Mouse (Mus musculus) left cerebral cortex, postnatal 10 days (tissue): ENCODE data around the gene Akirin1. TPM values are rescaled to one million over a fixed set of nuclear protein-coding genes. Genes with fewer than 3 reads are reported as not detected.

Experiments used
- total RNA-seq, 2 experiments: library from RNA; stranded (reverse); gene quantifications; 2 replicates each; pipeline ENCODE4 v1.2.3; 2021

The Akirin1 gene
- total RNA-seq, 2 experiments from 2014 or later, result 58.9 to 62.1 TPM

Other genes starting within 250 kb of the Akirin1 start
- gene Macf1, start 66.0 kb downstream of the Akirin1 start, total RNA-seq, result 100 to 1,000 TPM; 243 to 256 TPM
- 100 to 1,000 TPM; 174 to 179 TPM for gene Ndufs5, start 32.1 kb downstream of the Akirin1 start, total RNA-seq
- 1 to 10 TPM; 1.1 to 1.2 TPM for gene Rhbdl2, start 37.5 kb upstream of the Akirin1 start, total RNA-seq
- gene 4933427I04Rik, start 109.3 kb upstream of the Akirin1 start, total RNA-seq, result not detected
- 10 to 100 TPM; 14.2 to 14.8 TPM for gene Mycbp, start 154.5 kb upstream of the Akirin1 start, total RNA-seq
- gene Rragc, start 167.1 kb upstream of the Akirin1 start, total RNA-seq, result 10 to 100 TPM; 47.4 to 52.6 TPM
- gene 4930535I16Rik, start 167.7 kb upstream of the Akirin1 start, total RNA-seq, result not detected